Mouse (Mus musculus) CH12.LX (cell line): ENCODE results near the gene Ascl5. TPM values are rescaled to one million over a fixed set of nuclear protein-coding genes. Genes with fewer than 3 reads are reported as not detected.

ENCODE experiments used
- DNase-seq: peaks from one replicate; pipeline ENCODE4 v3.0.0-alpha.2; 2013; ENCODE audit errors: extremely low read depth
- H3K27ac ChIP-seq: 2 replicates; pipeline ENCODE4 v1.5.1; 2012; ENCODE audit warnings: low read depth, mild to moderate bottlenecking, control low read depth, moderate library complexity; ENCODE audit not compliant: insufficient read depth
- H3K27me3 ChIP-seq: replicated peaks from 2 replicates; pipeline ENCODE3; 2012; ENCODE audit warnings: inconsistent platforms
- H3K36me3 ChIP-seq, 2 experiments: replicated peaks in 1 of 2; 2 replicates each; pipeline versions ENCODE3 to v1.6.1; 2012; ENCODE audit warnings: inconsistent platforms in 1 of 2, low read length in 1 of 2, mild to moderate bottlenecking in 1 of 2, mixed read lengths in 1 of 2, moderate library complexity in 1 of 2; ENCODE audit not compliant: control insufficient read depth in 1 of 2, insufficient read depth in 1 of 2
- H3K4me1 ChIP-seq, 2 experiments: 2 replicates each; pipeline ENCODE4 v1.6.1; 2012; ENCODE audit warnings: inconsistent platforms in 1 of 2, moderate library complexity in 1 of 2; ENCODE audit not compliant: insufficient read depth in 2 of 2, control insufficient read depth in 1 of 2
- H3K4me2 ChIP-seq: 2 replicates; pipeline ENCODE4 v1.6.1; 2012; ENCODE audit warnings: low read depth, mild to moderate bottlenecking, control low read depth; ENCODE audit not compliant: poor library complexity, insufficient read depth, severe bottlenecking
- H3K4me3 ChIP-seq, 3 experiments: fragments of 150-350 bp in 1 of 3; sonication (generic) in 1 of 3; replicated peaks in 1 of 3; 2 replicates each; pipeline versions ENCODE3 to v1.5.1; 2011 to 2012; ENCODE audit warnings: low read depth in 2 of 3, low read length in 2 of 3, mild to moderate bottlenecking in 2 of 3, moderate library complexity in 2 of 3, control low read depth in 1 of 3, improper control_type of control experiment in 1 of 3, inconsistent platforms in 1 of 3, mixed read lengths in 1 of 3; ENCODE audit not compliant: poor library complexity in 1 of 3
- H3K79me2 ChIP-seq: replicated peaks from 2 replicates; pipeline ENCODE4 v1.6.1; 2012; ENCODE audit warnings: mild to moderate bottlenecking, moderate library complexity; ENCODE audit not compliant: control insufficient read depth, poor library complexity, insufficient read depth, severe bottlenecking; ENCODE audit errors: extremely low read depth
- H3K9ac ChIP-seq: 2 replicates; pipeline ENCODE4 v1.6.1; 2012; ENCODE audit warnings: low read depth, mild to moderate bottlenecking, control low read depth, moderate library complexity; ENCODE audit not compliant: insufficient read depth
- H3K9me3 ChIP-seq: replicated peaks from 2 replicates; pipeline ENCODE3; 2012; ENCODE audit warnings: low read length, inconsistent platforms, mixed read lengths
- CHD1 ChIP-seq: IDR thresholded peaks from 2 replicates; pipeline ENCODE4 v1.6.1; 2012; ENCODE audit warnings: low read depth, low read length, improper control_type of control experiment, inconsistent platforms
- CTCF ChIP-seq, 2 experiments: IDR thresholded peaks in 1 of 2; conservative IDR thresholded peaks in 1 of 2; 2 replicates each; pipeline ENCODE4 v1.5.1; 2011 to 2012; ENCODE audit warnings: low read depth in 2 of 2, low read length in 2 of 2, improper control_type of control experiment in 1 of 2, inconsistent platforms in 1 of 2, mild to moderate bottlenecking in 1 of 2, moderate library complexity in 1 of 2
- ETS1 ChIP-seq: conservative IDR thresholded peaks from 2 replicates; pipeline ENCODE4 v1.6.1; 2012; ENCODE audit warnings: low read depth, mild to moderate bottlenecking, inconsistent platforms, low read length, improper control_type of control experiment, moderate library complexity
- HCFC1 ChIP-seq: IDR thresholded peaks from 2 replicates; pipeline ENCODE4 v1.6.1; 2012; ENCODE audit warnings: low read depth, mild to moderate bottlenecking, inconsistent platforms, low read length, improper control_type of control experiment
- IRF4 ChIP-seq: IDR thresholded peaks from 2 replicates; pipeline ENCODE4 v1.6.1; 2014; ENCODE audit warnings: low read depth, mild to moderate bottlenecking, inconsistent platforms, low read length, improper control_type of control experiment
- MEF2A ChIP-seq: IDR thresholded peaks from 2 replicates; pipeline ENCODE4 v1.6.1; 2014; ENCODE audit warnings: low read depth, mild to moderate bottlenecking, inconsistent platforms, low read length, improper control_type of control experiment, borderline replicate concordance
- MXI1 ChIP-seq: IDR thresholded peaks from 2 replicates; pipeline ENCODE4 v1.6.1; 2011; ENCODE audit warnings: mild to moderate bottlenecking, low read depth, low read length, improper control_type of control experiment
- MYC ChIP-seq: IDR thresholded peaks from 2 replicates; pipeline ENCODE4 v1.6.1; 2011; ENCODE audit warnings: low read depth, mild to moderate bottlenecking, improper control_type of control experiment, low read length
- NRF1 ChIP-seq: IDR thresholded peaks from 2 replicates; pipeline ENCODE4 v1.6.1; 2014; ENCODE audit warnings: low read depth, mild to moderate bottlenecking, inconsistent platforms, low read length, improper control_type of control experiment, moderate library complexity
- PAX5 ChIP-seq: IDR thresholded peaks from 2 replicates; pipeline ENCODE4 v1.6.1; 2012; ENCODE audit warnings: low read length, inconsistent platforms, mixed read lengths
- POLR2A ChIP-seq: IDR thresholded peaks from 2 replicates; pipeline ENCODE4 v1.6.1; 2011; ENCODE audit warnings: low read depth, mild to moderate bottlenecking, improper control_type of control experiment, low read length
- SIN3A ChIP-seq: IDR thresholded peaks from 2 replicates; pipeline ENCODE4 v1.6.1; 2012; ENCODE audit warnings: low read length, improper control_type of control experiment, inconsistent platforms
- SMC3 ChIP-seq: IDR thresholded peaks from 2 replicates; pipeline ENCODE4 v1.6.1; 2011; ENCODE audit warnings: low read depth, low read length, improper control_type of control experiment
- TCF12 ChIP-seq: IDR thresholded peaks from 2 replicates; pipeline ENCODE4 v1.6.1; 2014; ENCODE audit warnings: low read depth, mild to moderate bottlenecking, inconsistent platforms, low read length, improper control_type of control experiment
- USF2 ChIP-seq: conservative IDR thresholded peaks from 2 replicates; pipeline ENCODE4 v1.6.1; 2011; ENCODE audit warnings: low read depth, low read length, improper control_type of control experiment
- ZMIZ1 ChIP-seq: IDR thresholded peaks from 2 replicates; pipeline ENCODE4 v1.6.1; 2012; ENCODE audit warnings: low read depth, mild to moderate bottlenecking, inconsistent platforms, low read length, improper control_type of control experiment
- dilution Hi-C: fragments of 300-500 bp; cut with MboI; formaldehyde crosslinking; loops from 2 replicates; pipeline ENCODE4 v1.14.3; 2020; ENCODE audit warnings: low sequenced_read_pairs; ENCODE audit not compliant: extremely low pct_unique_long_range_greater_than_20kb, extremely low pct_ligation_motif_present
- in situ Hi-C: fragments of 300-500 bp; cut with MboI; formaldehyde crosslinking; loops from 3 replicates; pipeline ENCODE4 v1.14.3; 2019; ENCODE audit warnings: low sequenced_read_pairs, low pct_ligation_motif_present, low pct_unique_long_range_greater_than_20kb, mixed read lengths
- polyA plus RNA-seq: library from polyadenylated mRNA; unstranded; fragments of >175 nt; gene quantifications from 2 replicates; pipeline ENCODE4 v1.2.1, GENCODE M21; 2012; ENCODE audit warnings: low read depth; ENCODE audit not compliant: insufficient read length
- total RNA-seq, 2 experiments: library from RNA; depleted of rRNA; stranded (reverse); fragments of 300-350 nt in 1 of 2; fragments of >200 nt in 1 of 2; gene quantifications; 2 replicates each; pipeline ENCODE4 v1.2.3; 2012 to 2014

Ascl5 gene
- total and polyA plus RNA-seq, 3 experiments: not detected

- peaks cover 4% of the 10 kb centered on the region for H3K27me3 ChIP-seq
- H3K4me1 ChIP-seq: peaks cover 3 to 22% of the 10 kb centered on the region in 2 experiments
- in situ Hi-C loops (no loop called here), dilution Hi-C loops (no loop called here)
- H3K9me3 ChIP-seq: no peaks in the 10 kb centered on the region
- no peaks in the 10 kb centered on the region for H3K79me2 ChIP-seq
- H3K36me3 ChIP-seq: peaks cover 0 to 2% of the 10 kb centered on the region in 2 experiments
- no peak overlapping the region for H3K27ac ChIP-seq
- no peak for TF ChIP-seq SMC3
- TF ChIP-seq MEF2A: no peak
- TF ChIP-seq IRF4: no peak
- no peak for TF ChIP-seq ETS1
- TF ChIP-seq SIN3A: no peak
- H3K4me3 ChIP-seq: no peak overlapping the region
- DNase-seq: no peak
- no peak overlapping the region for H3K4me2 ChIP-seq
- no peak overlapping the region for H3K9ac ChIP-seq
Measured at GRCm38 (mm10) chr1:136014796-136015502, 35.7 kb upstream of the Ascl5 start.

GRCm38 (mm10) chr1:136017307-136017706 lies 33.3 kb upstream of the Ascl5 start:
- no peak for DNase-seq
- Histone ChIP-seq H3K27ac (no peak overlapping the region), H3K9ac (no peak overlapping the region), H3K36me3 (peaks cover 3 to 21% of the 10 kb centered on the region in 2 experiments), H3K9me3 (no peaks in the 10 kb centered on the region), H3K27me3 (peaks cover 4% of the 10 kb centered on the region), H3K79me2 (no peaks in the 10 kb centered on the region), H3K4me3 (peak overlapping the region in 2 of 3 experiments; percentile 36 to 88), H3K4me2 (peak overlapping the region; percentile 64), H3K4me1 (peaks cover 3 to 22% of the 10 kb centered on the region in 2 experiments)
- in situ Hi-C loops (no loop called here), dilution Hi-C loops (no loop called here)
- TF ChIP-seq PAX5 (no peak), ZMIZ1 (no peak), NRF1 (no peak), MXI1 (no peak), POLR2A (no peak), MYC (no peak), CHD1 (no peak), TCF12 (no peak), HCFC1 (no peak), CTCF (conservative IDR thresholded peaks at IDR 0.05 in 1 of 2, IDR thresholded peaks at IDR 0.05 in 1 of 2; ENCODE audit: low read depth in 2 of 2, low read length in 2 of 2) (no peak), USF2 (no peak)
